Mouse (Mus musculus) liver, embryonic 16.5 days (tissue): ENCODE measurements around the gene Inca1. TPM values are rescaled to one million over a fixed set of nuclear protein-coding genes. Genes with fewer than 3 reads are reported as not detected.

Experiments used
- ATAC-seq: fragments of 200-750 bp; cut with Nextera tagmentation; 2 replicates; pipeline ENCODE4 v1.8.0; 2017; ENCODE audit warnings: low read depth, mild to moderate bottlenecking, moderate number of reproducible peaks, moderate library complexity
- H3K27ac ChIP-seq: fragments of 300-500 bp; sonication (generic); 2 replicates; pipeline ENCODE4 v1.5.1; 2014; ENCODE audit warnings: mild to moderate bottlenecking, low read length
- H3K27me3 ChIP-seq: fragments of 300-500 bp; sonication (generic); 2 replicates; pipeline ENCODE4 v1.6.1; 2014; ENCODE audit warnings: low read depth, low read length, mixed read lengths; ENCODE audit not compliant: control insufficient read depth, insufficient read depth
- H3K36me3 ChIP-seq: fragments of 300-500 bp; sonication (generic); 2 replicates; pipeline ENCODE4 v1.6.1; 2014; ENCODE audit warnings: mild to moderate bottlenecking; ENCODE audit not compliant: control insufficient read depth, insufficient read depth
- H3K4me1 ChIP-seq: fragments of 300-500 bp; sonication (generic); 2 replicates; pipeline ENCODE4 v1.6.1; 2014; ENCODE audit warnings: low read depth, low read length, mixed read lengths; ENCODE audit not compliant: control insufficient read depth
- H3K4me2 ChIP-seq: fragments of 300-500 bp; sonication (generic); 2 replicates; pipeline ENCODE4 v1.6.1; 2014; ENCODE audit warnings: low read depth, low read length, mixed read lengths
- H3K4me3 ChIP-seq: fragments of 300-500 bp; sonication (generic); 2 replicates; pipeline ENCODE4 v1.5.1; 2014; ENCODE audit warnings: low read depth, mild to moderate bottlenecking, low read length
- H3K9ac ChIP-seq: fragments of 300-500 bp; sonication (generic); 2 replicates; pipeline ENCODE4 v1.6.1; 2014; ENCODE audit warnings: low read depth, low read length
- H3K9me3 ChIP-seq: fragments of 300-500 bp; sonication (generic); replicated peaks from 2 replicates; pipeline ENCODE4 v1.6.1; 2016; ENCODE audit warnings: low read length; ENCODE audit not compliant: control insufficient read depth
- WGBS: fragments of 180-500 bp; shearing (Covaris S2); extraction: QIAGEN DNeasy Blood & Tissue Kit; methylation state at CpG from one replicate; pipeline ENCODE4 v1.1.7; 2014; ENCODE audit not compliant: insufficient replicate concordance; 5-methylcytosine and 5-hydroxymethylcytosine counted together
- polyA plus RNA-seq: library from polyadenylated mRNA; unstranded; fragments of >200 nt; fragmentation: Nextera tagmentation; extraction: Ambion mirVana; gene quantifications from 2 replicates; pipeline ENCODE4 v1.2.1, GENCODE M21; 2015

Inca1 gene
- polyA plus RNA-seq, 1 experiment from 2014 or later: 1.1 TPM

- Histone ChIP-seq H3K4me2 (no peak overlapping the region), H3K27ac (no peak overlapping the region), H3K36me3 (no peaks in the 10 kb centered on the region), H3K9ac (no peak overlapping the region), H3K4me3 (no peak overlapping the region), H3K27me3 (peaks cover 9% of the 10 kb centered on the region), H3K9me3 (no peaks in the 10 kb centered on the region), H3K4me1 (peaks cover 13% of the 10 kb centered on the region)
- WGBS: 43% methylated on average over 3 of the region's 3 CpGs
- ATAC-seq: no peak
These were observed 2.6 kb downstream of the Inca1 start for GRCm38 (mm10) chr11:70697376-70697775.

- Histone ChIP-seq H3K9me3 (no peaks in the 10 kb centered on the region), H3K36me3 (no peaks in the 10 kb centered on the region), H3K4me2 (no peak overlapping the region), H3K27ac (no peak overlapping the region), H3K27me3 (no peaks in the 10 kb centered on the region; the same call in 1 of the 2 replicates), H3K9ac (no peak overlapping the region), H3K4me3 (no peak overlapping the region), H3K4me1 (peaks cover under 1% of the 10 kb centered on the region; the same call in 1 of the 2 replicates)
- WGBS: 48% methylated on average over 3 of the region's 3 CpGs
- no peak for ATAC-seq
These were observed 6.5 kb downstream of the Inca1 start for GRCm38 (mm10) chr11:70693504-70693903.

GRCm38 (mm10) chr11:70689578-70689977 is 10.4 kb downstream of the Inca1 start:
- Histone ChIP-seq H3K9ac (no peak overlapping the region), H3K4me1 (peaks cover 11% of the 10 kb centered on the region), H3K4me2 (no peak overlapping the region), H3K36me3 (no peaks in the 10 kb centered on the region), H3K27ac (no peak overlapping the region), H3K27me3 (no peaks in the 10 kb centered on the region), H3K9me3 (no peaks in the 10 kb centered on the region), H3K4me3 (no peak overlapping the region)
- WGBS: 42% methylated on average over 4 of the region's 4 CpGs
- ATAC-seq: no peak

GRCm38 (mm10) chr11:70688372-70688771 is 11.6 kb downstream of the Inca1 start:
- WGBS: 33% methylated on average over 8 of the region's 8 CpGs
- Histone ChIP-seq H3K36me3 (no peaks in the 10 kb centered on the region), H3K9me3 (no peaks in the 10 kb centered on the region), H3K4me2 (peak overlapping the region; percentile 88), H3K27ac (peak overlapping the region; percentile 11; the same call in 1 of the 2 replicates), H3K4me1 (peaks cover 11% of the 10 kb centered on the region), H3K9ac (peak overlapping the region; percentile 77), H3K27me3 (no peaks in the 10 kb centered on the region), H3K4me3 (peak overlapping the region; percentile 75)
- no peak for ATAC-seq

GRCm38 (mm10) chr11:70687601-70688199 is 12.3 kb downstream of the Inca1 start, which contains the start of gene Camta2:
Gene Camta2, minus strand, starts transcription at chr11:70688105.
- peaks cover 11% of the 10 kb centered on the region for H3K4me1 ChIP-seq
- peak within 1 kb of the TSS; percentile 88 for H3K4me2 ChIP-seq
- no peaks in the 10 kb centered on the region for H3K36me3 ChIP-seq
- H3K9me3 ChIP-seq: no peaks in the 10 kb centered on the region
- no peaks in the 10 kb centered on the region for H3K27me3 ChIP-seq
- peak within 1 kb of the TSS; percentile 64 for H3K27ac ChIP-seq
- ATAC-seq: peak; percentile 73
- H3K4me3 ChIP-seq: peak within 1 kb of the TSS; percentile 75
- H3K9ac ChIP-seq: peak within 1 kb of the TSS; percentile 77
- under 1% methylated on average over 53 of the region's 55 CpGs for WGBS

- WGBS: 5% methylated on average over 16 of the region's 16 CpGs
These were observed 12.9 kb downstream of the Inca1 start for GRCm38 (mm10) chr11:70686901-70687566.

DNA sequence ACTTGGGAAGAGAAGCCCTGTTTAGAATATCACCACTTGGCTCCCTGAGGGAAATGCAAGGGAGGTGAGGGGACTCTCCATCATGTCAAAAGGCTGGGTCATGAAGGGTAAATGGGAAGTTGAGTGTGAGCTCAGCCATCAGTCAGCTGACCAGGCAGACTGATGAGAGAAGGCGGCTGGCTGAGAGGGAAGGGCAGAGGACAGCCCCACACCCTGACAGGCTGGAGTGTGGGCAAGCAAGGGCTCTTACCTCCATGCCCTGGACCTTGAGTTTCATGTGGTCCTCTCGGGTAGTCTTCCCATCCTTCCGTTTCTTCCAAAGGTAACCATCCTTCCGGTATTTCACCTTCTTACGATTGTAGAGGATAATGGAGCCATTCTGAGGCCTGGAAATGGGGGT is 16.3 kb downstream of the Inca1 start:
- Histone ChIP-seq H3K27me3 (no peaks in the 10 kb centered on the region), H3K36me3 (no peaks in the 10 kb centered on the region), H3K9me3 (no peaks in the 10 kb centered on the region), H3K4me3 (no peak overlapping the region), H3K27ac (no peak overlapping the region), H3K4me1 (peaks cover 18% of the 10 kb centered on the region), H3K4me2 (no peak overlapping the region), H3K9ac (no peak overlapping the region)
- no peak for ATAC-seq
- 65% methylated on average over 5 of the region's 5 CpGs for WGBS

More at GRCm38 (mm10) chr11:70686901-70687566, 12.9 kb downstream of the Inca1 start:
- peak overlapping the region; percentile 64 for H3K27ac ChIP-seq
- H3K27me3 ChIP-seq: no peaks in the 10 kb centered on the region
- peak overlapping the region; percentile 75 for H3K4me3 ChIP-seq
- no peaks in the 10 kb centered on the region for H3K9me3 ChIP-seq
- H3K36me3 ChIP-seq: no peaks in the 10 kb centered on the region
- H3K4me2 ChIP-seq: peak overlapping the region; percentile 88
- H3K4me1 ChIP-seq: peaks cover 15% of the 10 kb centered on the region
- H3K9ac ChIP-seq: peak overlapping the region; percentile 77
- ATAC-seq: peak; percentile 12; the same call in 1 of the 2 replicates

DNA sequence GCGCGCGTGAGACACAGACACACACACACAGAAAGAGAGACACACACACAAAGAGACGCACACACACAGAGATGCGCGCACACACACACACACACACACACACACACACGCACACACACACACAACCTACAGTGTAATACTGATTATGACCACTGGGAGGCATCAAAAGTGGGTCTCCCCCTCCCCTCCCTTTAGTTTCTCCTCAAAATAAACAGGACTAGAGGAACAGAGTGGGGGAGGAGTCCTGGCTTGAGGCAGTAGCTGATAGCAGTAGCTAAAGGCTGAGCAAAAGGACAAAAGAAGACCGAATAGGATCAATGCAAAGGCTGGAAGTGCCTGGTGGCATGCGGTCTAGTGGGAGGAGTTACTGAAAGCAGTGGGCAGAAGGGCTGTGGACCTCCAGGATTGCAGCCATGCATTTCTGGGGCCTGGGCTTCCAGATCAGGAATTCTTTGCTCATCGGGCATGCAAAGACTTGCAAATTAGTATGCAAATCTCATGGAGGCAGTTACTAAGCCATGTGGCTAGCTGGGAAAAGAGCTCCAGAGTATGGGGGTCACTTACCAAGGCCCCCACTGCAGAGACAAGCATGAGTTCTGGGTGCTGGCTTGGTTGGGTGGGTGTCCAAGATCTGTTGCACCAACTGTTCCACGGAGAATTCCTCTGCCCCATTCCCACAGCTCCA is 17.9 kb downstream of the Inca1 start:
- H3K9ac ChIP-seq: no peak overlapping the region
- peak; percentile 32; the same call in 1 of the 2 replicates for ATAC-seq
- no peak overlapping the region for H3K27ac ChIP-seq
- H3K9me3 ChIP-seq: no peaks in the 10 kb centered on the region
- peaks cover 10% of the 10 kb centered on the region for H3K4me1 ChIP-seq
- 57% methylated on average over 11 of the region's 11 CpGs for WGBS
- no peak overlapping the region for H3K4me3 ChIP-seq
- no peaks in the 10 kb centered on the region for H3K27me3 ChIP-seq
- H3K36me3 ChIP-seq: no peaks in the 10 kb centered on the region
- no peak overlapping the region for H3K4me2 ChIP-seq

DNA sequence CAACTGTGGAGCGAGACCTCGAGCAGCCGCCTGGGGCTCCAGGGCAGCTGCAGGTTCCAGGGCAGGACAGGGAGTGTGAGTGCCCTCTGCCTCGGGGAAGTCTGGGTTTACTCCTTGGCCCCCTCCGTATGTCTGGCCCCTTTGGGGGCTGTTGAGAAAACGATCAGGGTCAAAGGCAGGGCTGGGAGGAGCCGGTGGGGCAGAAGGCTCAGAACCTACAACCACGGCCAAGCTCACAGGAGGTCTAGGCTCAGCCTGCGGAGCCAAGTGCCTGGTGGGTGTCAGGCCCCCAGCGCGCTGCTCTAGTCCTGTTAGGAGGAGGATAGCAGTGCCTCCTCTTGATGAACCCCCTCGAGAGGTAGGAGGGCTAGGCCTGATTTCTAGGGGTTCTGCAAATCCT is 18.8 kb downstream of the Inca1 start:
- whole genome bisulfite sequencing: 72% methylated on average over 12 of the region's 12 CpGs
- Histone ChIP-seq H3K4me3 (no peak overlapping the region), H3K27me3 (no peaks in the 10 kb centered on the region), H3K9ac (no peak overlapping the region), H3K27ac (no peak overlapping the region), H3K36me3 (no peaks in the 10 kb centered on the region), H3K4me1 (peaks cover 7% of the 10 kb centered on the region), H3K9me3 (no peaks in the 10 kb centered on the region), H3K4me2 (no peak overlapping the region)
- no peak for ATAC-seq
